Mouse (Mus musculus) CH12.LX (cell line): Measurements from ENCODE around the gene Prdx2. TPM values are rescaled to one million over a fixed set of nuclear protein-coding genes. Genes with fewer than 3 reads are reported as not detected.

Experiments
- polyA plus RNA-seq: library from polyadenylated mRNA; unstranded; fragments of >175 nt; gene quantifications from 2 replicates; pipeline ENCODE4 v1.2.1, GENCODE M21; 2012; ENCODE audit warnings: low read depth; ENCODE audit not compliant: insufficient read length
- total RNA-seq, 2 experiments: library from RNA; depleted of rRNA; stranded (reverse); fragments of 300-350 nt in 1 of 2; fragments of >200 nt in 1 of 2; gene quantifications; 2 replicates each; pipeline ENCODE4 v1.2.3; 2012 to 2014

Gene Prdx2
- total and polyA plus RNA-seq, 3 experiments: 158 to 232 (median 218) TPM

Other genes with a start within 250 kb of the Prdx2 start
Only the 20 nearest of the 29 such genes appear.
- 142 and 165 TPM in 2 replicates for gene Farsa, start 112.6 kb upstream of the Prdx2 start, total RNA-seq (2012; rRNA removed)
- 144 and 146 TPM in 2 replicates for gene Farsa, start 112.6 kb upstream of the Prdx2 start, total RNA-seq (2014; rRNA removed)
- 175 and 192 TPM in 2 replicates for gene Farsa, start 112.6 kb upstream of the Prdx2 start, polyA plus RNA-seq
- gene Syce2, start 97.5 kb upstream of the Prdx2 start, total RNA-seq (2012; rRNA removed): not detected in 2 replicates
- gene Syce2, start 97.5 kb upstream of the Prdx2 start, total RNA-seq (2014; rRNA removed): not detected in 2 replicates
- gene Syce2, start 97.5 kb upstream of the Prdx2 start, polyA plus RNA-seq: 0.54 TPM in 1 of 2 replicates, not detected in the other
- 26.2 and 27.3 TPM in 2 replicates for gene Gcdh, start 75.7 kb upstream of the Prdx2 start, total RNA-seq (2012; rRNA removed)
- 16.4 and 20.6 TPM in 2 replicates for gene Gcdh, start 75.7 kb upstream of the Prdx2 start, total RNA-seq (2014; rRNA removed)
- gene Gcdh, start 75.7 kb upstream of the Prdx2 start, polyA plus RNA-seq: 13.7 and 17.7 TPM in 2 replicates
- 0.34 and 0.38 TPM in 2 replicates for gene Klf1, start 67.7 kb upstream of the Prdx2 start, total RNA-seq (2012; rRNA removed)
- gene Klf1, start 67.7 kb upstream of the Prdx2 start, total RNA-seq (2014; rRNA removed): 0.20 and 0.24 TPM in 2 replicates
- gene Klf1, start 67.7 kb upstream of the Prdx2 start, polyA plus RNA-seq: 0.20 and 0.26 TPM in 2 replicates
- gene Dnase2a, start 61.0 kb upstream of the Prdx2 start, total RNA-seq (2012; rRNA removed): 12.8 and 13.6 TPM in 2 replicates
- gene Dnase2a, start 61.0 kb upstream of the Prdx2 start, total RNA-seq (2014; rRNA removed): 15.0 and 18.4 TPM in 2 replicates
- gene Dnase2a, start 61.0 kb upstream of the Prdx2 start, polyA plus RNA-seq: 25.4 and 31.4 TPM in 2 replicates
- 0.08 and 0.21 TPM in 2 replicates for gene Mast1, start 32.2 kb upstream of the Prdx2 start, total RNA-seq (2012; rRNA removed)
- gene Mast1, start 32.2 kb upstream of the Prdx2 start, total RNA-seq (2014; rRNA removed): not detected in 2 replicates
- 0.34 and 0.55 TPM in 2 replicates for gene Mast1, start 32.2 kb upstream of the Prdx2 start, polyA plus RNA-seq
- 0.17 and 0.21 TPM in 2 replicates for gene Rtbdn, start 22.6 kb upstream of the Prdx2 start, total RNA-seq (2012; rRNA removed)
- gene Rtbdn, start 22.6 kb upstream of the Prdx2 start, total RNA-seq (2014; rRNA removed): not detected in 2 replicates
- gene Rtbdn, start 22.6 kb upstream of the Prdx2 start, polyA plus RNA-seq: 0.93 and 1.8 TPM in 2 replicates
- 1.8 and 3.1 TPM in 2 replicates for gene Gm49661, start 154 bp upstream of the Prdx2 start, total RNA-seq (2012; rRNA removed)
- not detected in 2 replicates for gene Gm49661, start 154 bp upstream of the Prdx2 start, total RNA-seq (2014; rRNA removed)
- gene Gm49661, start 154 bp upstream of the Prdx2 start, polyA plus RNA-seq: not detected in 2 replicates
- gene Rnaseh2a, start 180 bp downstream of the Prdx2 start, total RNA-seq (2012; rRNA removed): 104 and 115 TPM in 2 replicates
- gene Rnaseh2a, start 180 bp downstream of the Prdx2 start, total RNA-seq (2014; rRNA removed): 71.6 and 76.2 TPM in 2 replicates
- gene Rnaseh2a, start 180 bp downstream of the Prdx2 start, polyA plus RNA-seq: 83.1 and 88.1 TPM in 2 replicates
- gene Junb, start 9.1 kb downstream of the Prdx2 start, total RNA-seq (2012; rRNA removed): 226 and 342 TPM in 2 replicates
- 175 and 217 TPM in 2 replicates for gene Junb, start 9.1 kb downstream of the Prdx2 start, total RNA-seq (2014; rRNA removed)
- gene Junb, start 9.1 kb downstream of the Prdx2 start, polyA plus RNA-seq: 63.4 and 66.4 TPM in 2 replicates
- gene Hook2, start 21.0 kb downstream of the Prdx2 start, total RNA-seq (2012; rRNA removed): 17.6 and 24.7 TPM in 2 replicates
- gene Hook2, start 21.0 kb downstream of the Prdx2 start, total RNA-seq (2014; rRNA removed): 7.1 TPM in 2 replicates
- gene Hook2, start 21.0 kb downstream of the Prdx2 start, polyA plus RNA-seq: 9.8 and 11.7 TPM in 2 replicates
- gene Best2, start 44.9 kb downstream of the Prdx2 start, total RNA-seq (2012; rRNA removed): 0.21 TPM in 1 of 2 replicates, not detected in the other
- gene Best2, start 44.9 kb downstream of the Prdx2 start, total RNA-seq (2014; rRNA removed): not detected in 2 replicates
- 0.23 TPM in 1 of 2 replicates, not detected in the other for gene Best2, start 44.9 kb downstream of the Prdx2 start, polyA plus RNA-seq
- gene Asna1, start 55.7 kb downstream of the Prdx2 start, total RNA-seq (2012; rRNA removed): 109 and 125 TPM in 2 replicates
- 108 and 119 TPM in 2 replicates for gene Asna1, start 55.7 kb downstream of the Prdx2 start, total RNA-seq (2014; rRNA removed)
- gene Asna1, start 55.7 kb downstream of the Prdx2 start, polyA plus RNA-seq: 127 and 132 TPM in 2 replicates
- gene Trir, start 57.2 kb downstream of the Prdx2 start, total RNA-seq (2012; rRNA removed): 151 and 202 TPM in 2 replicates
- 190 and 209 TPM in 2 replicates for gene Trir, start 57.2 kb downstream of the Prdx2 start, total RNA-seq (2014; rRNA removed)
- 185 and 244 TPM in 2 replicates for gene Trir, start 57.2 kb downstream of the Prdx2 start, polyA plus RNA-seq
- 48.0 and 50.4 TPM in 2 replicates for gene Tnpo2, start 67.3 kb downstream of the Prdx2 start, total RNA-seq (2012; rRNA removed)
- gene Tnpo2, start 67.3 kb downstream of the Prdx2 start, total RNA-seq (2014; rRNA removed): 36.3 and 41.2 TPM in 2 replicates
- 45.1 and 57.0 TPM in 2 replicates for gene Tnpo2, start 67.3 kb downstream of the Prdx2 start, polyA plus RNA-seq
- 14.1 and 21.9 TPM in 2 replicates for gene Fbxw9, start 90.5 kb downstream of the Prdx2 start, total RNA-seq (2012; rRNA removed)
- gene Fbxw9, start 90.5 kb downstream of the Prdx2 start, total RNA-seq (2014; rRNA removed): 6.4 and 7.3 TPM in 2 replicates
- 10.4 and 11.7 TPM in 2 replicates for gene Fbxw9, start 90.5 kb downstream of the Prdx2 start, polyA plus RNA-seq
- not detected in 2 replicates for gene Gm5741, start 98.4 kb downstream of the Prdx2 start, total RNA-seq (2012; rRNA removed)
- not detected in 2 replicates for gene Gm5741, start 98.4 kb downstream of the Prdx2 start, total RNA-seq (2014; rRNA removed)
- gene Gm5741, start 98.4 kb downstream of the Prdx2 start, polyA plus RNA-seq: 1.0 TPM in 1 of 2 replicates, not detected in the other
- 44.7 and 66.4 TPM in 2 replicates for gene Dhps, start 102.2 kb downstream of the Prdx2 start, total RNA-seq (2012; rRNA removed)
- 60.1 and 64.6 TPM in 2 replicates for gene Dhps, start 102.2 kb downstream of the Prdx2 start, total RNA-seq (2014; rRNA removed)
- gene Dhps, start 102.2 kb downstream of the Prdx2 start, polyA plus RNA-seq: 77.3 and 88.5 TPM in 2 replicates
- gene Wdr83os, start 111.2 kb downstream of the Prdx2 start, total RNA-seq (2012; rRNA removed): 34.3 and 40.9 TPM in 2 replicates
- gene Wdr83os, start 111.2 kb downstream of the Prdx2 start, total RNA-seq (2014; rRNA removed): 38.5 and 43.5 TPM in 2 replicates
- gene Wdr83os, start 111.2 kb downstream of the Prdx2 start, polyA plus RNA-seq: 98.3 and 103 TPM in 2 replicates
- gene Wdr83, start 111.7 kb downstream of the Prdx2 start, total RNA-seq (2012; rRNA removed): 24.6 and 25.8 TPM in 2 replicates
- 4.8 and 5.5 TPM in 2 replicates for gene Wdr83, start 111.7 kb downstream of the Prdx2 start, total RNA-seq (2014; rRNA removed)
- 34.4 and 35.6 TPM in 2 replicates for gene Wdr83, start 111.7 kb downstream of the Prdx2 start, polyA plus RNA-seq